In the genomic region with DNA sequence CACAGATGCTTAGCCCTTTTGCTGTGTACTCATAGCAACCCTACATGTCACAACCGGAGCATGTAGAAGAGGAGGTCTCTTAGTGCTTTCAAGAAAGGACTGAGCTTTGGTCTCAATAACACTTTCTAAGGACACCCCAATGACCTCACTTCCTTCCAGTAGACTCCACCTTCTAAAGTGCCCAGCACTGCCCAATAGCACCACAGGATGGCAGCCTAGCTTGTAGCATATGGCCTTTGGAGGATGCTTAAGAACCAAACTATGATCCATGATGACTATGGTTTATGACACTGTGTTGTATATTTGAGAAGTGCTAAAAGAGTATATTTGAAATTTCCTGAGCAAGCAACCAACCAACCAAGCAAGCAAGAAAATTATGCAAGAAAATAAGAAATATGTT, we compare ENCODE assay signal across 13 mouse cellular contexts.
A peak's percentile ranks its signal among the peaks of the same experiment; 100 is the strongest.
DNase-seq lines count a peak whose midpoint lies in the region; TF ChIP-seq lines count a peak whose summit lies in the region.
"Had no signal": no experiment of that assay in that cellular context is flagged by ENCODE, and none has a peak within 500 bp of the region (broad histone marks: within the 10 kb centered on the region; RNA-seq: fewer than 3 reads in every experiment).

No protein-coding gene starts in this region.

- 88% methylated on average over 1 of the region's 1 CpGs for whole genome bisulfite sequencing in embryonic facial prominence, embryonic 10.5 days

- TF ChIP-seq CTCF in left cerebral cortex, adult 2 months (IDR thresholded peaks at IDR 0.05): no peak; the same call in 1 of the 2 replicates

- no peak overlapping the region for H3K4me3 ChIP-seq in embryonic facial prominence, embryonic 10.5 days
- H3K4me3 ChIP-seq in left cerebral cortex, adult 2 months: no peak overlapping the region
- H3K4me3 ChIP-seq: midbrain, embryonic 13.5 days had no signal

- H3K4me1 ChIP-seq in embryonic facial prominence, embryonic 10.5 days: peaks cover 14% of the 10 kb centered on the region

- no peak overlapping the region for H3K27ac ChIP-seq in embryonic facial prominence, embryonic 10.5 days (replicated peaks)
- H3K27ac ChIP-seq in left cerebral cortex, adult 2 months: no peak overlapping the region
- H3K27ac ChIP-seq: midbrain, embryonic 13.5 days had no signal

- no peaks in the 10 kb centered on the region for H3K36me3 ChIP-seq in embryonic facial prominence, embryonic 10.5 days (replicated peaks)
- H3K36me3 ChIP-seq: midbrain, embryonic 13.5 days had no signal

- no peaks in the 10 kb centered on the region for H3K9me3 ChIP-seq in embryonic facial prominence, embryonic 10.5 days
- H3K9me3 ChIP-seq: midbrain, embryonic 13.5 days had no signal

- H3K27me3 ChIP-seq in embryonic facial prominence, embryonic 10.5 days (replicated peaks; ENCODE audit: low read depth, poor library complexity, severe bottlenecking): no peaks in the 10 kb centered on the region
- H3K27me3 ChIP-seq: midbrain, embryonic 13.5 days had no signal

- DNase-seq in adrenal gland, postnatal 14 days: peak; percentile 4
- no peak for DNase-seq in adrenal gland, postnatal 36 days
- peak; percentile 4 for DNase-seq in lung, postnatal 36 days
- DNase-seq in lung, postnatal 10 days: no peak
- DNase-seq in embryonic facial prominence, embryonic 10.5 days (ENCODE audit: low spot score): peak; percentile 23
- DNase-seq in thymus, postnatal 14 days: peak; percentile 62
- no peak for DNase-seq in spleen, adult 12 weeks (ENCODE audit: low spot score)
- DNase-seq in left cerebral cortex, adult 2 months (ENCODE audit: extremely low spot score in 1 of 2, low spot score in 2 of 2): no peak
- DNase-seq: cerebellum, postnatal 25 days; forebrain, postnatal 0 days; gastrocnemius, postnatal 25 days; kidney, postnatal 4 days had no signal

- intact Hi-C loops in left cerebral cortex, adult 2 months (cut with DNase I): loop anchor here (10.0 kb wide), 1 partner anchor 139 kb away; no protein-coding TSS in a partner anchor

Comparison
In these comparisons a context has a peak if more than half of its experiments do, and no peak if none do; other contexts are left out.
1. DNase-seq: peak in adrenal gland, postnatal 14 days (single experiment), lung, postnatal 36 days (single experiment), embryonic facial prominence, embryonic 10.5 days (single experiment) and thymus, postnatal 14 days (single experiment); none in adrenal gland, postnatal 36 days (0 of 2), lung, postnatal 10 days (single experiment), spleen, adult 12 weeks (single experiment) and left cerebral cortex, adult 2 months (0 of 2).